Mouse (Mus musculus): ENCODE measurements at regions not wholly inside any gene's neighbourhood (a gene's known extent, or its start where the extent isn't known, plus 50 kb on each side); places are given as distances from the start of the nearest gene placed in this dataset.
A peak's percentile ranks its signal among the peaks of the same experiment; 100 is the strongest.

GRCm38 (mm10) chr12:70712322-70713024 is 112.8 kb upstream of the Frmd6 start:
- peak in 1 of 2 experiments; percentile 72 for DNase-seq (ENCODE audit: low spot score in 2 of 2)

- peak in 1 of 2 experiments; percentile 51 for DNase-seq (ENCODE audit: low spot score in 2 of 2)
These were observed 111.6 kb upstream of the Frmd6 start for GRCm38 (mm10) chr12:70713499-70714280.

GRCm38 (mm10) chr12:70714281-70714679 is 111.0 kb upstream of the Frmd6 start:
- DNase-seq (ENCODE audit: low spot score in 2 of 2): peak; percentile 53 to 72

GRCm38 (mm10) chr12:70715836-70716235 is 109.5 kb upstream of the Frmd6 start:
- no peak for DNase-seq (ENCODE audit: low spot score in 2 of 2)

- DNase-seq (ENCODE audit: low spot score in 2 of 2): no peak
These were observed 106.7 kb upstream of the Frmd6 start for GRCm38 (mm10) chr12:70718602-70719001.

GRCm38 (mm10) chr12:70719255-70719654 is 106.1 kb upstream of the Frmd6 start:
- no peak for DNase-seq (ENCODE audit: low spot score in 2 of 2)

- no peak for DNase-seq (ENCODE audit: low spot score in 2 of 2)
These were observed 105.0 kb upstream of the Frmd6 start for GRCm38 (mm10) chr12:70720178-70720894.

- DNase-seq (ENCODE audit: low spot score in 2 of 2): no peak
These were observed 100.0 kb upstream of the Frmd6 start for GRCm38 (mm10) chr12:70725326-70725725.

GRCm38 (mm10) chr12:70727496-70728259 is 97.6 kb upstream of the Frmd6 start:
- DNase-seq (ENCODE audit: low spot score in 2 of 2): peak in 1 of 2 experiments; percentile 58

GRCm38 (mm10) chr12:70728407-70728806 is 96.9 kb upstream of the Frmd6 start:
- DNase-seq (ENCODE audit: low spot score in 2 of 2): no peak

GRCm38 (mm10) chr12:70729961-70730360 is 95.4 kb upstream of the Frmd6 start:
- no peak for DNase-seq (ENCODE audit: low spot score in 2 of 2)

GRCm38 (mm10) chr12:70731498-70731897 is 93.8 kb upstream of the Frmd6 start:
- DNase-seq (ENCODE audit: low spot score in 2 of 2): no peak

- no peak for DNase-seq (ENCODE audit: low spot score in 2 of 2)
These were observed 92.7 kb upstream of the Frmd6 start for GRCm38 (mm10) chr12:70732591-70732990.

- DNase-seq (ENCODE audit: low spot score in 2 of 2): no peak
These were observed 86.8 kb upstream of the Frmd6 start for GRCm38 (mm10) chr12:70738554-70738953.

- no peak for DNase-seq (ENCODE audit: low spot score in 2 of 2)
These were observed 86.0 kb upstream of the Frmd6 start for GRCm38 (mm10) chr12:70739316-70739715.

GRCm38 (mm10) chr12:70739766-70740165 is 85.5 kb upstream of the Frmd6 start:
- DNase-seq (ENCODE audit: low spot score in 2 of 2): no peak

- no peak for DNase-seq (ENCODE audit: low spot score in 2 of 2)
These were observed 82.5 kb upstream of the Frmd6 start for GRCm38 (mm10) chr12:70742836-70743235.

GRCm38 (mm10) chr12:70745681-70746080 is 79.6 kb upstream of the Frmd6 start:
- no peak for DNase-seq (ENCODE audit: low spot score in 2 of 2)

- DNase-seq (ENCODE audit: low spot score in 2 of 2): no peak
These were observed 75.7 kb upstream of the Frmd6 start for GRCm38 (mm10) chr12:70749651-70750050.

GRCm38 (mm10) chr12:70750651-70751578 is 74.4 kb upstream of the Frmd6 start:
- no peak for DNase-seq (ENCODE audit: low spot score in 2 of 2)
